Mouse (Mus musculus) hindbrain, embryonic 12.5 days (tissue): ENCODE results near the gene Scyl3. TPM values are rescaled to one million over a fixed set of nuclear protein-coding genes. Genes with fewer than 3 reads are reported as not detected.

Experiments used
- ATAC-seq: fragments of 200-750 bp; cut with Nextera tagmentation; 2 replicates; pipeline ENCODE4 v1.8.0; 2017; ENCODE audit warnings: moderate TSS enrichment; ENCODE audit not compliant: low FRiP score
- H3K27ac ChIP-seq: fragments of 300-500 bp; sonication (generic); 2 replicates; pipeline ENCODE4 v1.5.1; 2016; ENCODE audit warnings: mild to moderate bottlenecking
- H3K27me3 ChIP-seq: fragments of 300-500 bp; sonication (generic); 2 replicates; pipeline ENCODE4 v1.6.1; 2016; ENCODE audit warnings: mild to moderate bottlenecking
- H3K36me3 ChIP-seq: fragments of 300-500 bp; sonication (generic); 2 replicates; pipeline ENCODE4 v1.6.1; 2016; ENCODE audit warnings: mild to moderate bottlenecking
- H3K4me1 ChIP-seq: fragments of 300-500 bp; sonication (generic); 2 replicates; pipeline ENCODE4 v1.6.1; 2016
- H3K4me2 ChIP-seq: fragments of 300-500 bp; sonication (generic); replicated peaks from 2 replicates; pipeline ENCODE4 v1.6.1; 2016; ENCODE audit warnings: mild to moderate bottlenecking
- H3K4me3 ChIP-seq: fragments of 300-500 bp; sonication (generic); 2 replicates; pipeline ENCODE4 v1.5.1; 2016; ENCODE audit warnings: mild to moderate bottlenecking
- H3K9ac ChIP-seq: fragments of 300-500 bp; sonication (generic); 2 replicates; pipeline ENCODE4 v1.6.1; 2016; ENCODE audit warnings: mild to moderate bottlenecking, moderate library complexity
- H3K9me3 ChIP-seq: fragments of 300-500 bp; sonication (generic); replicated peaks from 2 replicates; pipeline ENCODE4 v1.6.1; 2016; ENCODE audit warnings: mild to moderate bottlenecking
- WGBS: fragments of 180-500 bp; shearing (Covaris S2); methylation state at CpG from one replicate; pipeline ENCODE4 v1.1.7; 2016; 5-methylcytosine and 5-hydroxymethylcytosine counted together
- polyA plus RNA-seq: library from polyadenylated mRNA; unstranded; fragments of >200 nt; fragmentation: Nextera tagmentation; extraction: Ambion mirVana; gene quantifications from 2 replicates; pipeline ENCODE4 v1.2.1, GENCODE M21; 2016

The Scyl3 gene
- polyA plus RNA-seq, 1 experiment from 2014 or later: 24.0 TPM

- Histone ChIP-seq H3K27ac (no peak overlapping the region), H3K36me3 (peaks cover 14% of the 10 kb centered on the region), H3K4me2 (no peak overlapping the region), H3K4me1 (no peaks in the 10 kb centered on the region), H3K27me3 (no peaks in the 10 kb centered on the region), H3K9me3 (no peaks in the 10 kb centered on the region), H3K4me3 (no peak overlapping the region), H3K9ac (no peak overlapping the region)
- no peak for ATAC-seq
- 92% methylated on average over 11 of the region's 11 CpGs for WGBS
Measured at GRCm38 (mm10) chr1:163911981-163912380, 16.9 kb upstream of the Scyl3 start.

- Histone ChIP-seq H3K27ac (no peak overlapping the region), H3K36me3 (peaks cover 17% of the 10 kb centered on the region), H3K9me3 (no peaks in the 10 kb centered on the region), H3K4me3 (no peak overlapping the region), H3K4me1 (no peaks in the 10 kb centered on the region), H3K4me2 (no peak overlapping the region), H3K9ac (no peak overlapping the region), H3K27me3 (no peaks in the 10 kb centered on the region)
- ATAC-seq: no peak
- 93% methylated on average over 5 of the region's 5 CpGs for WGBS
Measured at GRCm38 (mm10) chr1:163917349-163918160, 11.3 kb upstream of the Scyl3 start.

GRCm38 (mm10) chr1:163924093-163924492 is 4.8 kb upstream of the Scyl3 start:
- no peak overlapping the region for H3K4me2 ChIP-seq
- H3K27ac ChIP-seq: no peak overlapping the region
- no peaks in the 10 kb centered on the region for H3K36me3 ChIP-seq
- H3K9me3 ChIP-seq: no peaks in the 10 kb centered on the region
- ATAC-seq: no peak
- H3K27me3 ChIP-seq: no peaks in the 10 kb centered on the region
- H3K9ac ChIP-seq: no peak overlapping the region
- no peak overlapping the region for H3K4me3 ChIP-seq
- H3K4me1 ChIP-seq: peaks cover 3% of the 10 kb centered on the region; the same call in 1 of the 2 replicates
- WGBS: 89% methylated on average over 8 of the region's 8 CpGs

GRCm38 (mm10) chr1:163929636-163930457 is 947 bp downstream of the Scyl3 start:
- Histone ChIP-seq H3K27me3 (no peaks in the 10 kb centered on the region), H3K9ac (peak overlapping the region; percentile 93), H3K4me2 (peak overlapping the region; percentile 69), H3K9me3 (no peaks in the 10 kb centered on the region), H3K36me3 (peaks cover 14% of the 10 kb centered on the region), H3K4me3 (peak overlapping the region; percentile 88), H3K4me1 (peaks cover 12% of the 10 kb centered on the region), H3K27ac (peak overlapping the region; percentile 71)
- peak; percentile 96 for ATAC-seq
- under 1% methylated on average over 77 of the region's 77 CpGs for WGBS

- peak overlapping the region; percentile 88 for H3K4me3 ChIP-seq
- ATAC-seq: no peak
- H3K27ac ChIP-seq: no peak overlapping the region
- WGBS: 6% methylated on average over 12 of the region's 12 CpGs
- H3K4me1 ChIP-seq: peaks cover 12% of the 10 kb centered on the region
- no peaks in the 10 kb centered on the region for H3K27me3 ChIP-seq
- H3K4me2 ChIP-seq: peak overlapping the region; percentile 69
- H3K9me3 ChIP-seq: no peaks in the 10 kb centered on the region
- peak overlapping the region; percentile 93 for H3K9ac ChIP-seq
- H3K36me3 ChIP-seq: peaks cover 19% of the 10 kb centered on the region
Measured at GRCm38 (mm10) chr1:163930458-163930794, 1.5 kb downstream of the Scyl3 start.

GRCm38 (mm10) chr1:163931801-163932200 is 2.9 kb downstream of the Scyl3 start:
- Histone ChIP-seq H3K4me3 (no peak overlapping the region), H3K4me2 (no peak overlapping the region), H3K4me1 (peaks cover 12% of the 10 kb centered on the region), H3K27ac (no peak overlapping the region), H3K9ac (no peak overlapping the region), H3K27me3 (no peaks in the 10 kb centered on the region), H3K9me3 (no peaks in the 10 kb centered on the region), H3K36me3 (peaks cover 32% of the 10 kb centered on the region)
- 79% methylated on average over 8 of the region's 8 CpGs for WGBS
- ATAC-seq: no peak

- H3K9me3 ChIP-seq: no peaks in the 10 kb centered on the region
- H3K27me3 ChIP-seq: no peaks in the 10 kb centered on the region
- peaks cover 9% of the 10 kb centered on the region for H3K4me1 ChIP-seq
- H3K4me3 ChIP-seq: no peak overlapping the region
- H3K4me2 ChIP-seq: no peak overlapping the region
- no peak overlapping the region for H3K9ac ChIP-seq
- no peak overlapping the region for H3K27ac ChIP-seq
- peaks cover 55% of the 10 kb centered on the region for H3K36me3 ChIP-seq
- 91% methylated on average over 2 of the region's 2 CpGs for WGBS
- no peak for ATAC-seq
Measured at GRCm38 (mm10) chr1:163934591-163934990, 5.7 kb downstream of the Scyl3 start.

GRCm38 (mm10) chr1:163942056-163942455 is 13.2 kb downstream of the Scyl3 start:
- Histone ChIP-seq H3K27ac (no peak overlapping the region), H3K4me1 (no peaks in the 10 kb centered on the region), H3K27me3 (no peaks in the 10 kb centered on the region), H3K4me3 (no peak overlapping the region), H3K9me3 (no peaks in the 10 kb centered on the region), H3K4me2 (no peak overlapping the region), H3K36me3 (peaks cover 75% of the 10 kb centered on the region), H3K9ac (no peak overlapping the region)
- ATAC-seq: no peak
- WGBS: 76% methylated on average over 6 of the region's 6 CpGs

- Histone ChIP-seq H3K4me2 (no peak overlapping the region), H3K27me3 (no peaks in the 10 kb centered on the region), H3K9me3 (no peaks in the 10 kb centered on the region), H3K4me1 (no peaks in the 10 kb centered on the region), H3K9ac (no peak overlapping the region), H3K27ac (no peak overlapping the region), H3K36me3 (peaks cover 70% of the 10 kb centered on the region), H3K4me3 (no peak overlapping the region)
- no peak for ATAC-seq
- WGBS: 96% methylated on average over 2 of the region's 2 CpGs
Measured at GRCm38 (mm10) chr1:163953396-163953795, 24.5 kb downstream of the Scyl3 start.

GRCm38 (mm10) chr1:163958036-163958435 is 29.1 kb downstream of the Scyl3 start:
- no peak overlapping the region for H3K4me3 ChIP-seq
- no peak overlapping the region for H3K27ac ChIP-seq
- peaks cover 37% of the 10 kb centered on the region for H3K36me3 ChIP-seq
- no peaks in the 10 kb centered on the region for H3K27me3 ChIP-seq
- H3K9ac ChIP-seq: no peak overlapping the region
- H3K9me3 ChIP-seq: no peaks in the 10 kb centered on the region
- H3K4me2 ChIP-seq: no peak overlapping the region
- 85% methylated on average over 3 of the region's 3 CpGs for WGBS
- H3K4me1 ChIP-seq: no peaks in the 10 kb centered on the region
- no peak for ATAC-seq

- 93% methylated on average over 10 of the region's 10 CpGs for WGBS
- no peaks in the 10 kb centered on the region for H3K9me3 ChIP-seq
- no peak overlapping the region for H3K27ac ChIP-seq
- H3K4me1 ChIP-seq: no peaks in the 10 kb centered on the region
- peaks cover 22% of the 10 kb centered on the region for H3K36me3 ChIP-seq
- H3K27me3 ChIP-seq: no peaks in the 10 kb centered on the region
- H3K9ac ChIP-seq: no peak overlapping the region
- no peak for ATAC-seq
- no peak overlapping the region for H3K4me3 ChIP-seq
- H3K4me2 ChIP-seq: no peak overlapping the region
Measured at GRCm38 (mm10) chr1:163964008-163964689, 35.2 kb downstream of the Scyl3 start.

GRCm38 (mm10) chr1:163974471-163974870 is 45.6 kb downstream of the Scyl3 start:
- no peaks in the 10 kb centered on the region for H3K27me3 ChIP-seq
- no peak overlapping the region for H3K27ac ChIP-seq
- H3K4me1 ChIP-seq: no peaks in the 10 kb centered on the region
- no peak overlapping the region for H3K4me3 ChIP-seq
- peaks cover 8% of the 10 kb centered on the region; the same call in 1 of the 2 replicates for H3K36me3 ChIP-seq
- H3K9me3 ChIP-seq: no peaks in the 10 kb centered on the region
- H3K9ac ChIP-seq: no peak overlapping the region
- ATAC-seq: no peak
- H3K4me2 ChIP-seq: no peak overlapping the region
- WGBS: 89% methylated on average over 1 of the region's 1 CpGs
